Mouse (Mus musculus) heart, adult 9 months (tissue): Measurements from ENCODE around the gene Iffo2.
A peak's percentile ranks its signal among the peaks of the same experiment; 100 is the strongest.

Experiments used
- DNase-seq, 2 experiments: peaks; one replicate each; pipeline ENCODE4 v3.0.0; 2022; ENCODE audit warnings: low spot score in 2 of 2

Iffo2 gene

DNA sequence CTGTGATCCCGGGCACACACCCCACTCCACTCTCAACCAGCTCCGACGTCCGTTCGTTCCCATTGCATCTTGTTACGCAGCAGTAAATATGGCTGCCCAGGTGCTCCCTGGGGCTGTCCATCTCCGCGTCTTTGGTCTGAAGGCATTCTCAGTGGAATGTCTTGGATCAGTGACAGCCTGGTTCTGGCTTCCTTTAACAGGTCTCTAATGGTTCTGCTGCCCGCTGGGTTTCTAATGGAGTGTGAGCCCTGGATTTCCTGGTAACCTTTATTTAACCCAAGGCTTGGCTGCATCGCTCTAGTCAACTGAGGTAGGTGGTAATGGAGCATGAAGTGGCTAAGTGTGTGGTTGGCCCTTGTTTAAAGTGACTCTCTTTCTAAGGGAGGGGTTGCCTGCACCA, 1.7 kb downstream of the Iffo2 start:
- no peak for DNase-seq

DNA sequence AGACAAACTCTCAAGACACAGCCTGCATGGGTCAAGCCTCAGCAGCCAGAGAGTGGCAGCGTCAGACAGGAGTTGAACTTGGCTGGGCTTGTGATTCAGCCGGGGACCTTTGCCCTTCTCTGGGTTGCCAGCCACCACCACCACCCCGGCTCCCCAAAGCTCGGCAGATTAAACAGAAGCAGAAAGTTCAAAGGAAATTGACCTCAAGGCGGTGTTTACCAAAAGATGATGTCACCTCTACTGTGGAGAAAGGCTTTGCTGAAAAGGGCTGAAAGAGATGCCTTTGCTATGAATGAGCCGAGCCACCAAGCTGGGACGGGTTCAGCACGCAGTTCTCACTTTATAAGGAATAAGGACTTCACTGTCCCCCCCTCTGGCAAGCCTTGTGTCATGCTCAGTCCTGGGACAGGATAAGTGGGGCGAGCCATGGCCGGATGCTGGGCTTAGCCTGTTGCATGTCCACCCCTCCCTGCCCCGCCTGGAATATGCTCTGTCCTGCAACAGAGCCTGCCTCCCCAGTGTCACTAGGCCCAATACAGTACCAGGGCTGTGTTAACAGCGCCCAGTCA, 4.9 kb downstream of the Iffo2 start:
- DNase-seq, result peak; percentile 47 to 53

DNA sequence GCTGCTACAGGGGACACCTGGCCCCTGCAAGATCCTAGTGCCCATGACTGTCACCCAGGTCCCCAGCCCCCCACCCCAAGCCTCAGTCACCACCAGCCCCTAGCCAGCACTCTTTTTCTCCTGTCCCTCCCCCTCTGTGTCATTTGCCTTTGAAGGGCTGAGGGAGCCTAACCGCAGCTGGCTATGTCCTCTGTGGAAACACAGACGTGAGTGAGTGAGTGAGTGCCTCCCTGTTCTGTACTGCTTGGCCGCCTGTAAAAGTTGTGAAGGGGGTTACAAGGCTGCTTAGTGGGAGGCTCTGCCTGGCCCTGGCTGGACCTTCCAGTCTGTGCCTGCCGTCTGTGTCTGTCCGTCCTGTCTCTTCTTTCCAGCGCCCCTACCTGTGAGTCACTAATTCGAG, 5.4 kb downstream of the Iffo2 start:
- DNase-seq, result no peak

DNA sequence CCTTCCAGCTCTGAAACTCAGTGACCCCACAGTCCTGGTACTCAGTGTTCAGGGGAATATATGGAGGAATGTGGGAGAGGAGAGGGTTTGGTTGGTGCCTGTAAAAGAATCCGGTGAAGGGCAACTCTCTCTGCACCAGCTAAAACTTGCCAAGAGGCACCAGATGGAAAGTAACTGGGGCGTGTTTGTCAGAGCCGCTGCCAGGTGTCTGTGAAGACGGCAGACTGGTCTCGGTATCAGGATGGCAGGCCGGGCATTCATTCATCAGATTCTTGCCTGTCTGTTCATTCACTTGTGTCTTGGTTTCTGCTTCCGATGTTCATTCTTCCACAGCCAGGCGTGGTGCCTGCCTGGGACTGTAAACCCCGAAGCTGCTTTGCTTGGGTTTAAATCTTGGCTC, 6.4 kb downstream of the Iffo2 start:
- DNase-seq, result no peak

DNA sequence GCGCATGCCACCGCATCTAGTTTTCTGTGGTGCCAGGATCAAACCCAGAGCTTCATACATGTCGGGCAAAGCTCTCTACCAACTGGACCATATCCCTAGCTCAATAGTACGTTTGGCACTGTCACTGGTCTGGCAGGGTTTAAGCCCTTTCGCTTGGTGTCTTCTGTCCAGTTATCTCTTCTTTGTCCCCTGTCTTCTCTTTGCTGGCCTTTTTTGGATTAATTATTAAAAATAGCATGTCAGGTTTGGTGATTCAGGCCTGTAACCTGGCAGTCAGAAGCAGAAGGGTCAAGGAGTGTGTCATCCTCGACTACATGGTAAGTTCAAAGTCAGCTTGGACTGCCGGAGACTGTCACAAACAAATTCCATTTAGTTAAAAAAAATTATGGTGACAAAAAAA, 10.4 kb downstream of the Iffo2 start:
- DNase-seq, result no peak

DNA sequence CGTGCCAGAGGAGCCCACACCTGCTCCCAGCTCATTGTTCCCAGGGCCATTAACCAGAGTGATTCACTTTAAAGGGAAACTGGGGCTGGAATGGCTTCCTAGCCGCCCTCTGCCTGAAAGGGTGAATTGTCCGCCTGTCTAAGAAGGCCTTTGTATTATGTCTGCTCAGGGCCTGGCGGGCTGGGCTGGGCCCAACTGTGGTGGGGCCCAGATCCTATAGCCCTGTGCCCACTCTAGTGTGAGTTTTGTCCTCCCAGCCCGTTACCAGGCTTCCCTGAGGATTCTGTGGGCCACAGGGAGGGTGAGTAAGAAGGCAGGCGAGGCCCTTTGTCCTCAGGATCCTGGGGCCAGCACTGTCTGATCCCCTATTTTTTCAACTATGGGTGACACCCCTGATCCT, 15.4 kb downstream of the Iffo2 start:
- no peak for DNase-seq

DNA sequence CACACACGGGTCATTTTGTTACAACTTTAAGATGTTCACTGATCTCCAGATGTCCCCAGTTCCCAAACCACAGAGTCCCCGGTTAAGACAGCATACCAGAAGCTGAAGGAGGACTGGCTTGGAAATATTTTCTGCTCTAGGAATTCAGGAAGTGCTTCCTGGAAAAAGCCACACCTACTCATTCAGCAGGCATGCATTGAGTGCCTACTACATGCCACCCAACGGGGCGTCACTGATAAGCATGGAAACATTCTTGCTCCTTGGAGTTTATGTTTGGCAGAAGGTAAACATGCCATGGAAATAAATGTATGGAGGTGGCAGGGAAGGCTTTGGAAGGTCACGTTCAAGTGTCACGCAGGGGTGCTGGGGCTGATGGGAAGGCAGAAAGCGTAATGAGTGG, 19.1 kb downstream of the Iffo2 start:
- no peak for DNase-seq

DNA sequence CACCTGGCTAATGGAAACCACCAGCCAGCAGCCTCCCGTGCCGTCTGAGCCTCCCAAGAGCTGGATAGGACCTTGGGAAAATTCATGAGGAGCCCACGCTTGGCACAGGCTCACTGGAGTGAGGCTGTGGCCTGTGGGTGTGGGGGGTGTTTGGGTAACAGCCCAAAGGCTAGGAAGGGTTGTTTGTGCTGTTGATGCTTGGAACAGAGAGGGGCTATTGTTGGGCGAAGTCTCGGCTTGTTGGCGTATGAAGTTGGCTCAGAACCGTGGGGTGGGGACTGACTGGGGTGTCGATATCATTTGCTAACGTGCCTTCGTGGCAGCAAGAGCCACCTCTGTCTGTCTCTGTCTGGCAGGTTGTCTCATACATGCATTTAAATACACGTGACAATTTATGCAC, 24.9 kb downstream of the Iffo2 start:
- no peak for DNase-seq

DNA sequence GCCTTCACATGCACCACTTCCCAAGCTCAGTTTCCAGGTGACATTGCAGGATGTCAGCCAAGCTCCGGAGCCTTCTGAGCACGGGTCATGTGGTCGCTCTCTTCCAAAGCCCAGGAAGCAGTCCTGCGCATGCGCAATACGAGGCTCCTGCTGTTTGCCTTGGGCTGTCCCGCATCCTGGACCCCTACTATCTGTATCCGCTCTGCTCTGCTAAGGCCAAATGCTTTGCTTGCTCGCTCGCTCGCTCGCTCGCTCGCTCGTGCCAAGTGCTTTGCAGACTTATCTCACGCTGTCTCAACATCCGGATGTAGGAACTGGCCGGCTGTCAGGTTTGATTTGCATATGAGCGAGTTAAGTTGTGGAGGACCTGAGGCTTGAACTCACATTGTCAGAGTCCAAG, 25.6 kb downstream of the Iffo2 start:
- DNase-seq, result peak; percentile 57 to 60

DNA sequence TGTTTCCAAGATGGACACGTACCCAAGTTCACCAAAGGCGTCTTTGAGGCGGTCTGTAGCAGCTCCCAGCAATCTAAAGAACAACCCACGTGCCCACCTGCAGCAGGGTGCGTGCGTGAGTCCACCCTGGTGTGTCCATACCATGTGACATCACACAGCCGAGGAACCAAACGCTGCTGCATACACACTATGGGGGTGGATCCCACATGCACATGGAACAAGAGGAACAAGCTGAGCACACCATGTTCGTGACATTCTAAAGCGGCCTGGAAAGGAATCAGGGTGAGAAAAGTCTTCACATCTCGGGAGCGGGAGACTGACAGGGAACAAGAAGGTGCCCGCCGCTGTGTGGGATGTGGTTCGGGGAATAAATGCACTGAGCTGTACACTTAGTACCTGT, 38.0 kb downstream of the Iffo2 start:
- DNase-seq, result no peak

DNA sequence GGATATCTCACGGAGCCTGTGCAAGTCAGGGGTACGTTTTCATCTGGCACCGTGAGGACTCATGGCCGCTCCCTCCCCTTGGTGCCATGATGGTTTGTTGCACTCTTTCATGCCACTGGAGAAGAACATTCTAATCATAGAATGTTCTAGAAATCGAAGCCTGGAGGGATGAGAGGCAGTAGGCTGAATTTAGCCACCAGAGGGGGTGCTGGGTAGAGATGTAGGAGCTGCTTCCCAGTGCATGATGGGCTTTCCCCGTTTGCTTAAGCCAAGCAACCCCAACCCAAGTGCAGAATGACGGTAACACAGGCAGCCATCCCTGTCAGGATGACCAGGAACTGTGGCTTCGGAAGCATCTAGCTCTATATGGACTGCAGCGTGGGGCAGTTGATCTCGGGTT, 40.4 kb downstream of the Iffo2 start:
- no peak for DNase-seq

DNA sequence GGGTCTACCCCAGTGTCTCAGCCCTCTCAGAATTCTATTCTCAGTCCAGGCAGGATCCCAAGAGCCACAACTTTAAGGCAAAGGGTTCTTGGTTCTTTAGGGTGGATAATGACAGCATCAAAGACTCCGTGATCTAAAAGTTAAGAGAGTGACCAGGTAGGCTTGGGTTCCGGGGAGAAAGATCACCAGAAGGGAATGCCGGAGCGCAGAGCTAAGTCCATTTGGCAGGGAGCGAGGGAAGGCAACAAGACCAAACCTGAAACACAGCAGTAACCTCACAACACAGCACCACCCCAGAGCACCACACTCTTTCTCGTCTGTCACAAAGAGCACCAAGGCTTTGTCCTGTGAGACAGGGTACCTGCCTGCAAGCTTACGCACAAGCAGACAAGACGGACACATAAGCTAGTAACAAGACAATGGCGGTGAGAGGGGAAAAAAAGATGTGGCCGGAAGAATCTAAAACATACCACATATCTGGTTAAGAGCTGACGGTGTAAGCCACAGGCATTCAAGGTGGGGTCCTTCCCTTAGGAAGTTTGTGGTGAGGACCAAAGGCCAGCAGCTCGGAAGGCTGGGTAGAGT, 42.7 kb downstream of the Iffo2 start:
- DNase-seq, result no peak

DNA sequence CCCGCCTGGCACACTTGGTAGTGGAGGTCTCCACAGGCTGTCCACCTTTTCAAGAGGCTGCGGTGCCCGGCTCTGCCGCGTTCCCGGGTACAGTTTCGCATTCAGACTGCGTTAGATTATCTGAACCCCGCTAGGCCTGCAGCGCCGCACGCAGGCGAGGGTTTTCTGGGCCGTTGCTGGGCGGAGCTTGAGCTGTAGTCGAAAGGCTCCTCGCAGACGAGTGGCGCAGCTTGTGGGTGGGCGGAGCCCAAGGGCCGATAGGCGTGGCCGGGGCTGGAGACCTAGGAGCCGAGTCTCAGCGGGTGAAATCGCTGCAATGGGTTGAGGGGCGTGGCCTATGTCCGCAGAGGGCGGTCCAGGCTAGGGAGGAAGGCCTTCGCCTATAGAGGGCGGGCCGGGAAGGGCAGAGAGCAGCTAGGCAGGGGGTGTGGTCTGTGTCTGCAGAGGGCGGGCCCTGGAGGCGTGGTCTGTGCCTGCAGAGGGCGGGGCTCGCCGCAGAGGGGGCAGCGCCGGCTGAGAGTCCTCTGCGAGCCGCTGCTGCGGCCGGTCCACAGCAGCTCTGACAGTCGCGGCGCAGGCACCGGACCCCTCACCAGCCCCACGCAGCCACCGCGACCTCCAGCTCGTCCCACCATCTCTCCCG, 43.9 kb downstream of the Iffo2 start:
- peak; percentile 99 for DNase-seq

DNA sequence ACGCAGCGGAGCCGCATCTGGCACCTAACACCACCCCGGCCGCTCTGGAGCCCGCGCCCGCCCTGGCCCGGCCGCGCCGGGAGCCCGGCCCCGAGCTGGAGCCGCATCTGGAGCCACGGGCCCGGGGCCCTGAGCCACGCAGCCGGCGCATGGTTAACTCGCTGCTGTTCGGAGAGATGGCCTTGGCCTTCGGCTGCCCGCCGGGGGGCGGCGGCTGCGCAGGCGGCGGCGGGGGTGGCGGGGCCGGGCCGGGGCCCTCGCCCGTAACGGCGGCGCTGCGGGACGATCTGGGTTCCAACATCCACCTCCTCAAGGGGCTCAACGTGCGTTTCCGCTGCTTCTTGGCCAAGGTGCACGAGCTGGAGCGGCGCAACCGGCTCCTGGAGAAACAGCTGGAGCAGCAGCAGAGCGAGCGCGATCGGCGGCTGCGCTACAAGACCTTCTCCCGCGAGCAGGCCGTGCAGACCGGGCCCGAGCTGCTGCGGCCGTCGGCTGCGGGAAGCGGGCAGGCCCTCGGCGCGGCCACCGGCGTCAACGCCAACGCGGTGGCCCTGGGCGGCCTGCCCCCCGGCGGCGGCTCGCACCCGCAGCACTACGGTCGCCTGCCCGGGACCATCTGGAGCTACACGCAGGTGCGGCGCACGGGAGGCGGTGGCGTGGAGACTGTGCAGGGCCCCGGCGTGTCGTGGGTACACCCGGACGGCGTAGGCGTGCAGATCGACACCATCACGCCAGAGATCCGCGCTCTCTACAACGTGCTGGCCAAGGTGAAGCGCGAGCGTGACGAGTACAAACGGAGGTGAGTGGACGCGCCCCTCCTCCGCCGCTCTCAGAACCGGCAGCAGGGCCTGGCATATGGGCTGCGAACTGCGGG, 44.7 kb downstream of the Iffo2 start:
- peak in 1 of 2 experiments; percentile 37 for DNase-seq

DNA sequence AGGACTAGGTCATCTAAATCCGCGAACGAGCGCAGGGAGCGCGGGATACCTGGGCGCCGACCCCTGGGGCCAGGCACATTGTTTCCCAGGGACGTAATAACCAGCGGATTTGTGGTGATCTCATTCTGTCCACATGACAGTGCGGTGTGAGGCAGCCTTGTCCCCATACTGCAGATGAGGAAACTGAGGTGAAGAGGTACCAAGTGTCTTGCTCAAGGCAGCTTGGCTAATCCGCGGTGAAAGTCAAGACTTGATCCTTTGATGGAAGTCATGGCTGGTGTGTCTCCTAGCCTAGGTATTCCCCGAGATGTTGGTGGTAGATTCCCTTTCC, 45.3 kb downstream of the Iffo2 start:
- no peak for DNase-seq

DNA sequence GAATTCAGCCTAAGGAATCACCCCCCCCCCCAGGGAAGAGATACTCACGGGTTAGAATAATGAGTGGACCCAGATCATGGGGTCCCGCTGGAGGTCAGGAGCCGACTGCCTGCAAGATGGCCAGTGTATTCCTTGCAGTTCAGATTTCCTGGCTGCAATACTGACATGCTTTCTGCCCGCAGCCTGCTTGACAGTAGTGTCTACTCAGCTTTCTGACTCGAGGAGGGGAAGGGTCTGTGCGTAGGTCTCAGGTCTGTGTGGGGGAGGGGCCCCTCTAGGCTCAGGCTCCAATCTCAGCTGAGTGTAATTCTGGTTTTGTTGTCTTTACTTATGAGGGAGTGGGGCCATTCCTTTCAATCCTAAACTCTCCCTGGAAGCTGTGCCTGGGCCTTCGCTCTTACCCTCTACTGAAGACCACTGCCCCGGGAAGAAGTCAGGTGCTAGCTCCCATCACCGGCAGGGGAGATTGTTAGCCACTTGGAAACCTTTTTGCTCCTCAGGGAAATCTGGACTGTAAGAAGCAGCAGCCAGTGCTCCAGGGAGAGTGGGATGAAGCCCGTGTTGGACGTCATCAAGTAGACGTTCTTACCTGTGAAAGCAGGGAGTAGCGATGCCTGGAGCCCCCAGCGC, 46.0 kb downstream of the Iffo2 start:
- no peak for DNase-seq

DNA sequence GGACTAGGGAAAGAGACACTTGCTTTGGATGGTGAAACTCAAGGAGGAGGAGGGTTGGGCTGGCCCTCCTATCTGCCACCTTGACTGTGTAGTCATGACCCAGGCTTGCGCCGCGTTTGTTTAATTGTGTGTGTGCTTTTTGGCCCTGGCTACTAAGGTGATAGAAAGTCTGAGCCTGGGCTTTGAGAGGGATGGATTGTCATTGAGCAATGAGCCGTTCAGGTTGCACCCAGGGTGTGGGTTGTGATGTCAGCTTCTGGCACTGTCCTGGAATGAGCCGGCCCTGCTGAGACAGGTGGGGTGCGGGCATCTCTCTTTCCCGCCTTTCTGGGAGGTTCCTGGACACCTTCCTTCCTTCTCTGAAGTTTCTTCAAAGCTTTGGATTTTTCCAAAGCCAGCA, 46.7 kb downstream of the Iffo2 start:
- DNase-seq, result no peak

DNA sequence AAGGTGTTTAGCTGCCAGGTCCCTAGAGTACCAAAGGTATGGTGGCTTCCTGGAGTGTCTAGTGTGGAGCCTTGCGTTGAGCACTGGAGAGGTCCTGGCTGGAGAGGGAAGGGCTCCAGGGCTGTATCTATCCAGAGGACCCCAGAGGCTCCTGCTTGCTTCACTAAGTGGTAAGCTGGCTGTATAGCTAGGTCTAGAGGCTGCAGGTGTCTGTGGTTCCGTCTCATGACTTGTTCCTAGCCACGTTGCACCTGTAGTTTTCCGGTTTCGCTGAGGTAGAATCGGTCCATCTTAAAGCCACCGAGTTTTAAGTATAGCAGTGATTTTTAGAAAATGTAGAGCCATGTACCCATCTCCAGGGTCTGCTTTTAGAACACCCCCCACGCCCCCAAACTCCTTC, 48.0 kb downstream of the Iffo2 start:
- DNase-seq, result no peak

DNA sequence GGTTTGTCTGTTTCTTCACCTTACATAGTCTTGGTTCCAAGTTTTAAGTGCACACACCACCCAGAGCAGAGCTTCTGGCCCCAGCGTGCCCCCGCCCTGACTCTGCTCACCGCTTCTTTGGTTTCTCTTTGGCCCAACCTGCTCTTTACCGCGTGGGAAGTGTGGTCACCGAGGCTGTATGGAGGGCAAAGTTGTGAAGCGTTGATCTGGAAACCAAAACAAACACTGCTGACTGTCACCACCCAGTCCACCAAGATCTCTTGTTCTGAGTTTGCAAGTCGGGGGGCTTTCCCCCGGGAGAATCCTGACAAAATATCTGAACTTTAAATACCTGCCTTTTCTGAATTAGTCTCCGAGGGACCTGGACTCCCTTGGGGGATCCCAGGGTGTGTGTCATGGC, 48.7 kb downstream of the Iffo2 start:
- no peak for DNase-seq

DNA sequence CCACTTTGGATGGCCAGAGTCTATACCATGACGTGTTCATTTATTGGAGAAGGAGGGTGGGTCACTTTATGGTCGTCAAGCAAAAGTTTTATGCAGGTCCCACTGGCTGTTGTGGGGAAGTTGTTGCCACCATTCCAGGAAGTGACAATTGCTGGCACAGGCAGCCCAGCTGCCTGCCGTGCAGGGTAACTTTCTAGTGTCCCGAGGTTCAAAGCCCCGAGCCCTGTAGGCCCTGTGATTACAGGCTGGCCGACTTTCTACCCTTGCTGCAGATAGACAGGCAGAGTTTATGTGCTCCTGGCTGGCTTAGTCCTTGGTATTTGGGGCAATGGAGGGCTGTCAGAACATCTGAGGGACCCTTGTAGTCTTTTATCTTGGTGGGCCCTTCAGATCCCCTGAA, 49.1 kb downstream of the Iffo2 start:
- no peak for DNase-seq

DNA sequence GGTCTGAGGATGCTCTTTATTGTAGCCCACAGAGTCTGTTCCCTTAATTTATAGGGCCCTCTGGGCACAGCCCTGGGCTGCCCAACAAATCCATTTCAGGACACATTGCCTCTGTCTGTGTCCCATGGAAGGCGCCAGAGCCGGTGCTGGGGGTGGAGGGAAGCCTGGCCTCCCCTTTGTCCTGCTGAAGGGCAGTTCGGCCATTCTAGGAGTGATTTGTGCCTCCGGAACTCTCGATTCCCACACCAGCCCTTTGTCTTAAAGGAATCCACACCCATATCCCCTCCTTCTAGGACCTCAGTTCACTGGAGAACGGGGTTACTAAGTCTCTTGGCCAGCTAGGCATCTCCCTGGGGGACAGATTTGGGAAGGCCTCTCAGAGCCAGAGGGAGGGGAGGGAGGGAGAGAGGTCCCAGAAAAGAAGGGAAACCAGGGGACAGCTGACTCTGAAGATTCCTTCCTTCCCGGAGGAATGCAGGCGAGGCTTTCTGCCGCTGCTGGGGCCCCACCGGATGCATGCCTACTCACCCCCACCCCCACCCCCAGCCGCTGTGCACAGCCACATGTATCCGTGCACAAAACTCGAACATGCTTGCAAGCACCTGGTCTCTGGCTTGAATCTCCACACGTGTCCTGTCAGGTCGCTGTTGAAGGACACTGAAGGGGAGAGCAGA, 50.5 kb downstream of the Iffo2 start:
- DNase-seq, result peak; percentile 59 to 66
